Comparison of ENCODE assay signal across 7 mouse cellular contexts in genomic region chr7:75110689-75111088, GRCm38 (mm10).
DNase-seq lines count a peak whose midpoint lies in the region; ATAC-seq and TF ChIP-seq lines count a peak whose summit lies in the region.

No protein-coding gene starts in this region.

- H3K4me2 ChIP-seq in forebrain, embryonic 15.5 days (replicated peaks), result no peak overlapping the region
- H3K4me2 ChIP-seq in neural tube, embryonic 15.5 days, result no peak overlapping the region

- no peak for TF ChIP-seq POLR2A in liver, adult 2 months (IDR thresholded peaks at IDR 0.05; ENCODE audit: extremely low read depth, insufficient read depth, low read length)

- no peaks in the 10 kb centered on the region for H3K9me3 ChIP-seq in forebrain, embryonic 15.5 days
- no peaks in the 10 kb centered on the region for H3K9me3 ChIP-seq in neural tube, embryonic 15.5 days (replicated peaks)

- H3K4me1 ChIP-seq in liver, adult 2 months (ENCODE audit: control insufficient read depth, insufficient read depth, low read length), result no peaks in the 10 kb centered on the region
- H3K4me1 ChIP-seq in forebrain, embryonic 15.5 days, result no peaks in the 10 kb centered on the region
- peaks cover 3% of the 10 kb centered on the region; the same call in 1 of the 2 replicates for H3K4me1 ChIP-seq in neural tube, embryonic 15.5 days

- peak; percentile 38 for TF ChIP-seq CTCF in liver, adult 2 months (IDR thresholded peaks at IDR 0.05; ENCODE audit: low read depth, low read length)

- 8% methylated on average over 6 of the region's 6 CpGs for WGBS in liver, adult 2 months
- WGBS in forebrain, embryonic 15.5 days, result 12% methylated on average over 6 of the region's 6 CpGs
- WGBS in neural tube, embryonic 15.5 days, result 10% methylated on average over 6 of the region's 6 CpGs

- H3K27me3 ChIP-seq in liver, adult 2 months (ENCODE audit: control insufficient read depth, insufficient read depth, low read length), result no peaks in the 10 kb centered on the region
- no peaks in the 10 kb centered on the region for H3K27me3 ChIP-seq in forebrain, embryonic 15.5 days
- no peaks in the 10 kb centered on the region for H3K27me3 ChIP-seq in neural tube, embryonic 15.5 days (replicated peaks)

- H3K4me3 ChIP-seq in liver, adult 2 months (ENCODE audit: insufficient read depth, low read depth, low read length), result no peak overlapping the region
- H3K4me3 ChIP-seq in forebrain, embryonic 15.5 days, result no peak overlapping the region
- H3K4me3 ChIP-seq in neural tube, embryonic 15.5 days (replicated peaks), result no peak overlapping the region

- peak; percentile 97 for ATAC-seq in cerebellum, adult (ENCODE audit: insufficient number of reproducible peaks, low FRiP score, low TSS enrichment)
- ATAC-seq in forebrain, embryonic 15.5 days (replicated peaks), result peak; percentile 81
- ATAC-seq in neural tube, embryonic 15.5 days (ENCODE audit: low FRiP score), result peak; percentile 63; the same call in 1 of the 2 replicates

- H3K36me3 ChIP-seq in liver, adult 2 months (ENCODE audit: control insufficient read depth, insufficient read depth, low read length), result no peaks in the 10 kb centered on the region
- no peaks in the 10 kb centered on the region for H3K36me3 ChIP-seq in forebrain, embryonic 15.5 days
- H3K36me3 ChIP-seq in neural tube, embryonic 15.5 days, result no peaks in the 10 kb centered on the region

- no peaks in the 10 kb centered on the region for H3K79me2 ChIP-seq in liver, adult 2 months (ENCODE audit: control insufficient read depth, insufficient read depth, low read length)

- peak; percentile 52 for DNase-seq in liver, adult 2 months (ENCODE audit: extremely low read depth, low read depth, low spot score)
- DNase-seq in liver (no peak), MEL-GATA-1-ER (ENCODE audit: extremely low read depth, low read depth) (peak; percentile 36)
- DNase-seq in layer of hippocampus, adult 9-11 months, result peak; percentile 45

- no peak overlapping the region for H3K27ac ChIP-seq in liver, adult 2 months (replicated peaks; ENCODE audit: insufficient read depth, low read depth, low read length)
- H3K27ac ChIP-seq in forebrain, embryonic 15.5 days (replicated peaks), result no peak overlapping the region
- H3K27ac ChIP-seq in neural tube, embryonic 15.5 days (replicated peaks), result no peak overlapping the region

- no peak overlapping the region for H3K9ac ChIP-seq in liver, adult 2 months (ENCODE audit: low read depth, low read length)
- no peak overlapping the region for H3K9ac ChIP-seq in forebrain, embryonic 15.5 days (replicated peaks)
- no peak overlapping the region for H3K9ac ChIP-seq in neural tube, embryonic 15.5 days (replicated peaks)
